Mouse (Mus musculus) E14TG2a.4 (cell line): Measurements from ENCODE around the gene Slco6c1.

Experiments used
- H3K27me3 ChIP-seq: 2 replicates; pipeline ENCODE4 v1.6.1; 2014; ENCODE audit warnings: low read length, control low read depth; ENCODE audit not compliant: insufficient read depth
- H3K36me3 ChIP-seq: 2 replicates; pipeline ENCODE4 v1.6.1; 2014; ENCODE audit warnings: low read length, control low read depth; ENCODE audit not compliant: insufficient read depth
- H3K4me1 ChIP-seq: replicated peaks from 2 replicates; pipeline ENCODE4 v1.6.1; 2014; ENCODE audit warnings: low read depth, low read length, control low read depth
- H3K4me3 ChIP-seq: replicated peaks from 2 replicates; pipeline ENCODE4 v1.5.1; 2014; ENCODE audit warnings: mild to moderate bottlenecking, low read length
- H3K9me3 ChIP-seq: 2 replicates; pipeline ENCODE4 v1.6.1; 2014; ENCODE audit warnings: low read length, control low read depth
- CTCF ChIP-seq: conservative IDR thresholded peaks from 2 replicates; pipeline ENCODE4 v1.5.1; 2014; ENCODE audit warnings: low read length
- NANOG ChIP-seq: IDR thresholded peaks from 2 replicates; pipeline ENCODE4 v1.6.1; 2014; ENCODE audit warnings: borderline replicate concordance, low read length, mixed read lengths
- POU5F1 ChIP-seq: IDR thresholded peaks from 2 replicates; pipeline ENCODE4 v1.6.1; 2014; ENCODE audit warnings: low read length, borderline replicate concordance

Gene Slco6c1

DNA sequence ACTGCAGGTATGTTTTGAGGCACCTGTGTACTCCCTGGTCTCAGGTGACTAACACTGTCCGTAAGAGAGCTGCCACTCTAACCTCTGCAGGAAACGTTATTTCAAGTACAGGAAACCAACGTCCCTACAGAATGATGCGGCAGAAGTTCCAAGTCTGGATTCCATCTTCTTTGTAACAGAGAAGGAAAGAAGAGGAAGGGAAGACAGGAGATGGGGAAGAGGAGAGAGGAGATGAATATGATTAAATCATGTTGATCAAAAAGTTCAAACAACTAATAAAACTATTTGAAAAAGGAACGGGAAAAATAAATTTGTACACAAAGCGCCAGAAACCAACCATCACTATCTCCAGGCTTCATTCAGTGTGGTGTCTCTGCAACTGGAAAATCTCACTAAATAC is at the start of gene Slco6c1:
Slco6c1 (minus strand) TSS at position 101 of the 400 bp plus-strand sequence.
- TF ChIP-seq POU5F1 (no peak), NANOG (no peak), CTCF (no peak)
- Histone ChIP-seq H3K9me3 (no peaks in the 10 kb centered on the region), H3K4me3 (no peak within 1 kb of the TSS), H3K36me3 (no peaks in the 10 kb centered on the region), H3K27me3 (no peaks in the 10 kb centered on the region), H3K4me1 (no peaks in the 10 kb centered on the region)

GRCm38 (mm10) chr1:97038982-97039381 is 89.1 kb downstream of the Slco6c1 start:
- H3K4me1 ChIP-seq: no peaks in the 10 kb centered on the region
- H3K36me3 ChIP-seq: no peaks in the 10 kb centered on the region
- TF ChIP-seq NANOG (no peak), CTCF (no peak), POU5F1 (no peak)
- H3K4me3 ChIP-seq: no peak overlapping the region
- H3K9me3 ChIP-seq: no peaks in the 10 kb centered on the region
- H3K27me3 ChIP-seq: no peaks in the 10 kb centered on the region

DNA sequence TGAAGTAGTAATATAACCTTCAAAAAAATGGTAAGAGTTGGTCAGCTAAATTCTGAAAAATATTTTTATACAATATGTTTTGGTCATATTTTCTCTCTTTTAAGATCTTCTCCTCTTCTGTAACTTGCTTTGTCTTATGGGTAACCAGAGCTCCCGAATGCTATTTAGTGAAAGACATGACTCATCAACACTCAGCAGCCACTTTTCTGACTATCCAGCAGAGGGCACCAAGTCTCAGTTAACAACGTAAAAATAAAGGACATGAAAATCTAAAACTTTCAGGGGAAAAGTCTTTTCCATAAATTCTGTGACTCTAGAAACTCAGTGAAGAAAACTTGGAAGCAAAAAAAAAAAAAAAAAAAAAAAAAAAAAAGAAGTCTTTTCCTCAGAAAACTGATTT is 89.6 kb downstream of the Slco6c1 start:
- H3K4me3 ChIP-seq: no peak overlapping the region
- TF ChIP-seq CTCF (peak; percentile 47), POU5F1 (no peak), NANOG (no peak)
- no peaks in the 10 kb centered on the region for H3K36me3 ChIP-seq

GRCm38 (mm10) chr1:97037955-97038354 is 90.1 kb downstream of the Slco6c1 start:
- no peaks in the 10 kb centered on the region for H3K4me1 ChIP-seq
- no peaks in the 10 kb centered on the region for H3K27me3 ChIP-seq
- no peaks in the 10 kb centered on the region for H3K36me3 ChIP-seq
- TF ChIP-seq CTCF: no peak
- TF ChIP-seq NANOG: no peak
- no peak for TF ChIP-seq POU5F1
- H3K4me3 ChIP-seq: no peak overlapping the region
- no peaks in the 10 kb centered on the region for H3K9me3 ChIP-seq

More for the DNA sequence above, 89.6 kb downstream of the Slco6c1 start:
- Histone ChIP-seq H3K9me3 (no peaks in the 10 kb centered on the region), H3K27me3 (no peaks in the 10 kb centered on the region), H3K4me1 (no peaks in the 10 kb centered on the region)

DNA sequence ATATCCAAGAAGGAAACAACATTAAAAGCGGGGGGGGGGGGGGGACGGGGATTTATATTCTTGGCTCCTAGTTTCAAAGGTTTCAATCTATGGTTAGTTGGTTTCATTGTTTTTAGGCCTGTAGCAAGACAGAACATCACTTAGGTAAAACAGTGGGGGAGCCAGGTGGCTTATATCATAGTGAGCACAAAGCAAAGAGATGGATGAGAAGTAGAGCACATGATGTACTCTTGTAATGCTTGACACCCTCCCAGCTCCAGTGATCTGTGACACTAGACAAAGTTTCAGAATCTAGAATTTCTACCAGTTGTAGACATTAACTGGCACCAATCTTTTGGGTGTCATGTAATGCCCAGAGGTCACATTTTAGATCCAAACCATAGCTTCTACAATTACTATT is 106.7 kb downstream of the Slco6c1 start:
- Histone ChIP-seq H3K9me3 (no peaks in the 10 kb centered on the region), H3K4me3 (no peak overlapping the region), H3K36me3 (no peaks in the 10 kb centered on the region), H3K4me1 (no peaks in the 10 kb centered on the region), H3K27me3 (no peaks in the 10 kb centered on the region; the same call in 1 of the 2 replicates)
- TF ChIP-seq CTCF (no peak), NANOG (no peak), POU5F1 (no peak)

DNA sequence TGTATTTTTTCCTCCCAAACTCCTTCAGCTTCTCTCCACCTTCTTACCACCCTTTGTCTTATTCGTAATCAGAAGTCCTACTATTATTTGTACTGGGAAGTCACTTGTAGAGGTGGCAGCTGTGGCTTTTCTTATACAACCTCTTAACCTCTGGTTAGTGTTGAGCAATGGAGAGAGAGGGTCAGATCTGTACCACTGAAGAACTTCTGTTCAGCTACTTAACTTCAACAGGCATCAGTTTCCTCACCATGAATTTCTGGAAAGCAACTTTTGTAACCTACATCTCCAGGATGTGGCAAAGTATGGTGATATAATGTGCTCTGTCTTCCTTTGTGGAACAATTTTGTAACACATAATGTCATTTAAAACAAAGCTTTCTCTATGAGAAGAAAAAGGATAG is 108.7 kb downstream of the Slco6c1 start:
- Histone ChIP-seq H3K4me1 (no peaks in the 10 kb centered on the region), H3K36me3 (no peaks in the 10 kb centered on the region), H3K4me3 (no peak overlapping the region), H3K27me3 (no peaks in the 10 kb centered on the region; the same call in 1 of the 2 replicates), H3K9me3 (no peaks in the 10 kb centered on the region)
- TF ChIP-seq NANOG: no peak
- no peak for TF ChIP-seq POU5F1
- no peak for TF ChIP-seq CTCF

- no peak overlapping the region for H3K4me3 ChIP-seq
- TF ChIP-seq NANOG: no peak
- peak; percentile 82 for TF ChIP-seq CTCF
- H3K4me1 ChIP-seq: no peaks in the 10 kb centered on the region
- no peaks in the 10 kb centered on the region; the same call in 1 of the 2 replicates for H3K27me3 ChIP-seq
- no peaks in the 10 kb centered on the region for H3K36me3 ChIP-seq
- no peaks in the 10 kb centered on the region for H3K9me3 ChIP-seq
Measured at GRCm38 (mm10) chr1:97018978-97019377, 109.1 kb downstream of the Slco6c1 start.
